Mouse (Mus musculus) ES-Bruce4 (cell line): ENCODE measurements around the gene Mgat5. TPM values are rescaled to one million over a fixed set of nuclear protein-coding genes. Genes with fewer than 3 reads are reported as not detected.
A peak's percentile ranks its signal among the peaks of the same experiment; 100 is the strongest.

Experiments used
- H3K27ac ChIP-seq: 2 replicates; pipeline ENCODE4 v1.5.1; 2012; ENCODE audit warnings: low read length, inconsistent platforms; ENCODE audit not compliant: insufficient read depth
- H3K27me3 ChIP-seq: 2 replicates; pipeline ENCODE4 v1.6.1; 2012; ENCODE audit warnings: mild to moderate bottlenecking, low read length, inconsistent platforms; ENCODE audit not compliant: control insufficient read depth, poor library complexity, insufficient read depth, severe bottlenecking
- H3K36me3 ChIP-seq: 2 replicates; pipeline ENCODE4 v1.6.1; 2012; ENCODE audit warnings: inconsistent platforms, mild to moderate bottlenecking, low read length, moderate library complexity; ENCODE audit not compliant: control insufficient read depth, poor library complexity, insufficient read depth, severe bottlenecking
- H3K4me1 ChIP-seq: one replicate; pipeline ENCODE4 v1.8.1; 2011; ENCODE audit warnings: low read length; ENCODE audit not compliant: control insufficient read depth, insufficient read depth
- H3K4me3 ChIP-seq: 2 replicates; pipeline ENCODE4 v1.5.1; 2011; ENCODE audit warnings: low read depth, mild to moderate bottlenecking, low read length
- H3K9ac ChIP-seq: 2 replicates; pipeline ENCODE4 v1.6.1; 2012; ENCODE audit warnings: low read depth, mild to moderate bottlenecking, inconsistent platforms; ENCODE audit not compliant: poor library complexity, severe bottlenecking
- H3K9me3 ChIP-seq: replicated peaks from 2 replicates; pipeline ENCODE4 v1.6.1; 2012; ENCODE audit warnings: mild to moderate bottlenecking, low read length, inconsistent platforms; ENCODE audit not compliant: control insufficient read depth, poor library complexity, insufficient read depth, severe bottlenecking
- CTCF ChIP-seq: IDR thresholded peaks from one replicate; pipeline ENCODE4 v1.8.1; 2011; ENCODE audit warnings: low read depth, low read length
- EP300 ChIP-seq: IDR thresholded peaks from 2 replicates; pipeline ENCODE4 v1.6.1; 2011; ENCODE audit warnings: low read depth, low read length; ENCODE audit not compliant: insufficient read depth
- POLR2A ChIP-seq: IDR thresholded peaks from one replicate; pipeline ENCODE4 v1.8.1; 2011; ENCODE audit warnings: low read length; ENCODE audit not compliant: insufficient read depth
- polyA plus RNA-seq: library from polyadenylated mRNA; stranded (reverse); fragments of >200 nt; gene quantifications from 2 replicates; pipeline ENCODE4 v1.2.4, GENCODE M21; 2011; ENCODE audit warnings: low read depth; ENCODE audit not compliant: missing spikeins, insufficient read depth, insufficient read length

Mgat5 gene
- polyA plus RNA-seq, 1 experiment = 9.9 TPM

DNA sequence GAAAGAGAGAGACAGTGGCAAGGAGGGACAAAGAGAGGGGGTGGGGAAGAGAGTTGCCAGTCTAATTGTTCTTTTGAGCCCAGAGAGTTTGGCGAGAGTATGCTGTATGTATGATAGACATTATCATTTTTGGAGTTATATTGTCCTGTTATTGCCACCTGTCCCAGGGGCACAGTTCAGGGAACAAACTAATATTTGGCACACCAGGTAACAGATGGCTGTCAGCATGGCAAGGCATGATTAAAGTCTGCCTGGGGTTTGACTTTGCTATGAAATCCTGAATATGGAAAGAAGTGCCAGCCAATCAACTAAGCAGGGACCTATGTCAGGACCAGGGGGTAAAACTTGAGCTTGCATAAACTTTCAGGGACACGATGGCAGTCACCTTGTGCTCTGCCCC is 195.4 kb downstream of the Mgat5 start:
- no peak overlapping the region for H3K4me3 ChIP-seq
- no peak overlapping the region for H3K27ac ChIP-seq

DNA sequence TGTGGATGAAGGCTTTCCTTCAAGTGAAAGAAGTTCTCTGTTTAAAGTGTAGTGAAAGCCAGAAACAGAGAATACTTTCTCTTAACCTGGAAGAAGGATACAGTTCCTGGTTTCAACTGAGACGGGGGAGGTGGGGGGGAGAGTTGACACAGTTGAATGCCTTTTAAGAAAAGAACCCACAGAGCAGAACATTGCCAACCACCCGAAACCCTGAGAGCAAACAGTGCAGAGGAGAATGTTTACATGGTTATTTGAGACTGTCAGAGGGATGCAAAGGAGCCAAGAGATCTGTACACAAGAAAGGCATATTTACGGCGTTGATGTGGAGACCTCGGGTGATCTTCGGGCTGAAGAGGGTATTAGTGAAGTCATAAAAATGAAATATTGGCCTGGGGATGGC is 195.9 kb downstream of the Mgat5 start:
- H3K9ac ChIP-seq = no peak overlapping the region
- TF ChIP-seq POLR2A = no peak
- TF ChIP-seq CTCF = no peak
- no peak for TF ChIP-seq EP300
- H3K4me3 ChIP-seq = no peak overlapping the region
- H3K27ac ChIP-seq = no peak overlapping the region
- no peaks in the 10 kb centered on the region for H3K4me1 ChIP-seq
- H3K9me3 ChIP-seq = no peaks in the 10 kb centered on the region
- no peaks in the 10 kb centered on the region for H3K27me3 ChIP-seq
- no peaks in the 10 kb centered on the region for H3K36me3 ChIP-seq

More for the DNA sequence above, 195.4 kb downstream of the Mgat5 start:
- Histone ChIP-seq H3K36me3 (no peaks in the 10 kb centered on the region), H3K27me3 (no peaks in the 10 kb centered on the region), H3K4me1 (no peaks in the 10 kb centered on the region), H3K9ac (no peak overlapping the region), H3K9me3 (no peaks in the 10 kb centered on the region)
- TF ChIP-seq POLR2A (no peak), CTCF (no peak), EP300 (no peak)

DNA sequence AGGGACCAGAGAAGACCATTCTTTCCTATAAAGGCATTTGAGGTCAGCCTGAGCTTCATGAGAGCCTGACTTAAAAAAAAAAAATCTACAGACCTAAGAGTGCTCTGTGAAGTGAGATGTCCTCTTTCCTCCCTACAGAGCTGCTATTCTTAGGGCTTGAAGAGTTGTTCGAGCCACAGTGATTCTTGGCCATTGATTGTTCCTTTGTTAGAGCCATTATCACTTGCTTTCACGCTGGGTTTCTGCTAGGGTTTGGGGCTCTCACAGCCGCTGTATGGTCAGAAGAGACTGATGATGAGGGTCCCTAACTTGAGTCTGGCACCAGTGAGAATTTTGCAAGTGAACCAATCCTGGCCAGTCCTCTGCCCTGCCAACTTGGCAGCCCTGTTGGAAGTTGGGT is 199.8 kb downstream of the Mgat5 start:
- TF ChIP-seq CTCF (no peak), POLR2A (no peak), EP300 (no peak)
- Histone ChIP-seq H3K4me3 (no peak overlapping the region), H3K27ac (no peak overlapping the region), H3K4me1 (no peaks in the 10 kb centered on the region), H3K27me3 (no peaks in the 10 kb centered on the region), H3K9me3 (no peaks in the 10 kb centered on the region), H3K9ac (no peak overlapping the region), H3K36me3 (no peaks in the 10 kb centered on the region)

DNA sequence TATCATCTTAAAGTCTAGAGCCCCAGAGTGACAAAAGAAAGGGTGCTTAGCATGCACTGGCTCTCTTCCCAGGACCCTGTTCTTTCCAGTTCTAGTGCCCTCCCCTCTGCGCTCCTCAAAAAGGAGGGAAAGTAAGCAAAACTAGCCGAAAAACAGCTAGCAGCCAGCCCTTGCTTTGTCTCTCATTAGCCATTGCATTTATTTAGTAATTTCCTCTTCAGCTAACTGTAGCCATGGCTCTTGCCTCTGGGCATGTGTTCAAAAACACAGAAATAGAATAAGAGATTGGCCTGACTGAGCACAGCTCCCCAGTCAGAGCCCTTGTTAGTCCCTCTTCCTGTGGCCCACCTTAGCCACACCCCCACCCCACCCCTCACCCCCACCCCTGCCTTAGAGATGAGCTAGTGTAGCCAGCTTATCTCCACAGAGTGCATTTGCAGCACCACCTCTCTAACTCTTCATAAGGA is 204.2 kb downstream of the Mgat5 start:
- Histone ChIP-seq H3K36me3 (no peaks in the 10 kb centered on the region), H3K9ac (no peak overlapping the region), H3K4me3 (no peak overlapping the region), H3K9me3 (no peaks in the 10 kb centered on the region), H3K4me1 (no peaks in the 10 kb centered on the region), H3K27me3 (no peaks in the 10 kb centered on the region), H3K27ac (no peak overlapping the region)
- TF ChIP-seq EP300 (no peak), CTCF (no peak), POLR2A (no peak)

DNA sequence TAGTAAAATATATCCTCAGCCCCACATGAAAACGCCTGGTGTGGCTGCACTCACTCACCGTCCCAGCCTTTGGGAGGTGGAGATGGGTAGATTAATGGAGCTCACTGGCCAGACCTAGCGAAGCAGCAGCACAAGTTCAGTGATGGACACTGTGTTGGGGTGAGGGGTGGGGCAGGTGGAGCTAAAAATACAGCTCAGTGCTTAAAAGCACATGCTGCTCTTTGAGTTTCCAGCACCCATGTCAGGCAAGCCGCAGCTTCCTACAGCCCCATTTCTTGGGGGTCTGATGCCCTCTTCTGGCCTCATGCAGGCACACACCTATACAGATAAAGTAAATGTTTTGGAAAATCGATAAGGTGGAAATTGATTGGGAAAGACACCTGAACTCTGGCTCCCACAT is 204.7 kb downstream of the Mgat5 start:
- peak; percentile 68 for TF ChIP-seq CTCF
- no peak for TF ChIP-seq EP300
- no peak for TF ChIP-seq POLR2A
- no peak overlapping the region for H3K9ac ChIP-seq
- H3K36me3 ChIP-seq = no peaks in the 10 kb centered on the region
- H3K9me3 ChIP-seq = no peaks in the 10 kb centered on the region
- H3K4me1 ChIP-seq = no peaks in the 10 kb centered on the region
- H3K27me3 ChIP-seq = no peaks in the 10 kb centered on the region
- H3K4me3 ChIP-seq = no peak overlapping the region
- no peak overlapping the region for H3K27ac ChIP-seq

DNA sequence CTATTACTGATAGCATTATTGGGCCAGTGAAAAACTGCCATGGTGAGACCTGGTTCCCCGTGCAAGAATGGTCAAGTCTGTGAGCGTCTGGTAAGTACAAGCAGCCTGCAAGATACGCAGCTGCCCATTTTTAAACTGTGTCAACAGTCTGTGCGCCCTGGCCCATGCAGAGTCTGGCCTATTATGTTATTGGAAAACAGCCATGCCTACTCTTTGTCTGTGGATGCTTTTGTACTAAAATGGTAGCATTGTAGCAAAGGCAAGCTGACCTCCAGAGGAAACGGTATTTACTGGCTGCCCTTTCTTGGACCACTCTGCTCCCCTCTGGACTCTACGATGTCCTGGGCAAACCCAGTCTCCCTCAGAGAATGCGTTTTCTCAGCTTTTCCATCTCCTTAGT is 209.7 kb downstream of the Mgat5 start:
- H3K27ac ChIP-seq = no peak overlapping the region
- H3K9ac ChIP-seq = no peak overlapping the region
- TF ChIP-seq POLR2A (no peak), EP300 (no peak), CTCF (no peak)
- no peaks in the 10 kb centered on the region for H3K36me3 ChIP-seq
- H3K9me3 ChIP-seq = no peaks in the 10 kb centered on the region
- H3K27me3 ChIP-seq = no peaks in the 10 kb centered on the region
- no peaks in the 10 kb centered on the region for H3K4me1 ChIP-seq
- H3K4me3 ChIP-seq = no peak overlapping the region

DNA sequence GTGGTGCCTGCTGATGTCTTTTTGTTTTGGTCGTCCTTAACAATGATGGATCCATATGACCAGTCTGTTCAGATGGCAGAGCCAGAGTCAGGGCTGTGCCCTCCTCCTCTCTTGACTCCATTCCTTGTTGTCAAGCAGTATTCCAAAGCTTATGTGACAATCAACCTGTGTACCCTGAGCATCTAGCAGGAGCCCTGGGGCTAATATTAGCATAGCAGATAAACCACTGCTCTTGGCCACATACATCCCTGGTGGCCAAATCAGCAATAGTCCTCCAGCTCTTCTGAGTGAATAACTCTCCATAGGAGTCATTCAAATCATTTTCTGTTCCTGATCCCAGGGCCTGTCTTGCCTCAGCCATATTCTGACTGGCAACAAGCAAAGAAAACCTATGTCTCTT is 211.1 kb downstream of the Mgat5 start:
- no peak overlapping the region for H3K4me3 ChIP-seq
- no peaks in the 10 kb centered on the region for H3K27me3 ChIP-seq
- H3K9me3 ChIP-seq = no peaks in the 10 kb centered on the region
- no peaks in the 10 kb centered on the region for H3K4me1 ChIP-seq
- no peaks in the 10 kb centered on the region for H3K36me3 ChIP-seq
- TF ChIP-seq EP300 (no peak), CTCF (no peak), POLR2A (no peak)
- no peak overlapping the region for H3K27ac ChIP-seq
- H3K9ac ChIP-seq = no peak overlapping the region
